Mouse (Mus musculus): ENCODE measurements around the gene Cops3.

The Cops3 gene

GRCm38 (mm10) chr11:59778181-59778873 is 61.3 kb downstream of the Cops3 start:
- peak; percentile 84 for DNase-seq (ENCODE audit: low read depth)

- DNase-seq (ENCODE audit: low read depth) = no peak
Measured at GRCm38 (mm10) chr11:59777259-59777658, 62.4 kb downstream of the Cops3 start.

GRCm38 (mm10) chr11:59775435-59776148 is 64.0 kb downstream of the Cops3 start:
- no peak for DNase-seq (ENCODE audit: low read depth)

DNA sequence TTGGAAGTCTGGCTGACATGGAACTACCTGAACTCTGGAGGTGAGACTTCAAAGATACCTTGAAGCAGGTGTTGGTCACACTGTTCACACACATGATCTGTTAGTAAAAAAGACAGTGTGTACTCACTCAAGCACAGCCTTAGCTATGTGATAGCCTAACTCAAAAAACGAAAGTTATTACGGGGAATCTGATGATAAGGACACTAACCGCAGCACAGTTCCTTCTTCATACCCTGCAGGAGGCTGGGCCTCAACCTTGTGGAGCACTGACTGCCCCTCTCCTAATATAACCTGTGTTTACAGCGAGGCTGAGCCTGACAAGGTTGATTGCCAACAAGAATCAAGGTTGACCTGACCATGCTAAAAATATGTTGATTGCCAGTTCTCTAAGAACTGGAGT is 65.1 kb downstream of the Cops3 start:
- no peak for DNase-seq (ENCODE audit: low read depth)

DNA sequence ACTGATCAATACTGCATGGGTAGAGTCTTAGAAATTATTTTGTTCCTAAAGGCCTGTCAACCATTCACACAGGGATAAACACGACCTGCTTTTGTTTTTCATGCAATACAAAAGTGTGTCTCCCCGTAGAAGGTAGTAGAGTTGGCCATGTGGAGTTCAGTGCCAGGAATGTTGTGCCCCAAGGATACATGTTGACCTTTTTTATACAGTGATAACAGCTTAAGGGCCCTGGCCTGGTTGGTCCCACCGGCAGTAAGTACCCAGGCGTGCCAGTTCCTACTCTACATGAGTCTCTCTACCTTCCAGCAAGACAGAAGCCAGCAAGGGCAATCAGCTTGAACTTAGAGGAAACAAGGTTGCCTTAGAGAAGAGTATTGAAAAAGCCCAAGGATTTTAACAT is 66.7 kb downstream of the Cops3 start:
- DNase-seq (ENCODE audit: low read depth) = no peak

GRCm38 (mm10) chr11:59772291-59772690 is 67.3 kb downstream of the Cops3 start:
- no peak for DNase-seq (ENCODE audit: low read depth)

DNA sequence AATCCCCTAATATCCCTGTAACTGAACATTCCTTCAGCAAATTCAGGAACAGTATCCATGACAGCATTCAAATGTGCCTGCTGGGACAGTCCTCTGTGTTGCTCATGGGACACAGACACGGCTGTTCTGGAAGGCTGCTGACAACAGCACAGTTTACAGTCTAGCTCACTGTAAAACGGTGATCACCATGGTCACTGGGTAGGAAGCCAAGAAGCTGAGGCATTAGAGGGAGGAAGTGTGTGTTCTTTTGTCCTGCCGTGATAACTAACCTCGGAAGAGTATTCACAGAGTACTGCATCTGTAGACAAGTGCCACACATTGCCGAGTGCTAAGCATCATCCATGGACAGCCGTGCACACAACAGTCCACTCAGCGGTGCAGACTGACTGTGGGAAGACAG is 68.9 kb downstream of the Cops3 start:
- no peak for DNase-seq (ENCODE audit: low read depth)

- no peak for DNase-seq (ENCODE audit: low read depth)
Measured at GRCm38 (mm10) chr11:59769738-59770137, 69.9 kb downstream of the Cops3 start.

GRCm38 (mm10) chr11:59769307-59769706 is 70.3 kb downstream of the Cops3 start:
- no peak for DNase-seq (ENCODE audit: low read depth)
